9 mouse cellular contexts compared by ENCODE assay signal in the genomic region with DNA sequence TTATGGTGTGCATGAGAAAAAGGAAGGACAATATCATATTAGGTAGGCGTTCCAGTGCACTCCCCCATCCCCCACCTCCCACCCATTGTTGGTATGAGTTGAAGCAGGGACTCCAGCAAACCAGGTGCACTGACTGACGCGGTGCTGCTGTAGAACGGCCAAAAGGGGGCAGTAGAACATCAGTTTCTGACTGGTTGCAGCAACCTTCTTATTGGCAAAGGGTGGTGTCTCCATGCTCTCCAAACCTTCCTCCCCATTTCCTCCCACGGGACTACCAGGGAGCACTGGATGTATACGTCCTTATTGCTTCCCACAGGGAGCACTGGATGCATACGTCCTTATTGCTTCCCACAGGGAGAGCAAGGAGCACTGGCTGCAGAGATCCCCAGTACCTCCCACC. TPM values are rescaled to one million over a fixed set of nuclear protein-coding genes. Genes with fewer than 3 reads are reported as not detected.
DNase-seq lines count a peak whose midpoint lies in the region; ATAC-seq lines count a peak whose summit lies in the region.
"Not testable (repeated sequence)": the region's sequence is repeated elsewhere in the genome, so short reads cannot be mapped to it uniquely, and the experiment has no call there.
"Had no signal": no experiment of that assay in that cellular context is flagged by ENCODE, and none has a peak within 500 bp of the region (broad histone marks: within the 10 kb centered on the region; RNA-seq: fewer than 3 reads in every experiment).

No protein-coding gene starts in this region.

- not testable (repeated sequence) for H3K4me1 ChIP-seq in embryonic facial prominence, embryonic 14.5 days (ENCODE audit: control insufficient read depth, insufficient read depth, low read length)

- H3K36me3 ChIP-seq in embryonic facial prominence, embryonic 14.5 days (ENCODE audit: control insufficient read depth, insufficient read depth, low read length): not testable (repeated sequence)

- ATAC-seq in embryonic facial prominence, embryonic 14.5 days (ENCODE audit: low read depth): not testable (repeated sequence)

- H3K9me3 ChIP-seq in embryonic facial prominence, embryonic 14.5 days (ENCODE audit: control insufficient read depth, low read length): not testable (repeated sequence)

- DNase-seq in MEL-GATA-1-ER (ENCODE audit: extremely low read depth, low read depth): peak; percentile 53
- peak; percentile 29 for DNase-seq in c-Kit-positive CD71-positive TER-119-positive erythroid progenitor cells, embryonic 14.5 days (ENCODE audit: low spot score)
- DNase-seq in embryonic facial prominence, embryonic 14.5 days (ENCODE audit: low spot score): peak; percentile 62
- DNase-seq in heart, postnatal 14 days: peak; percentile 48 to 71
- DNase-seq in kidney, postnatal 25 days: peak; percentile 59 to 65
- DNase-seq in lung, adult 18-20 months: peak; percentile 57 to 73
- DNase-seq in ovary, adult 18-20 months (ENCODE audit: low spot score): peak; percentile 38
- peak; percentile 72 for DNase-seq in thymus, postnatal 4 days

- intact Hi-C loops in heart, postnatal 14 days (cut with DNase I): not testable (repeated sequence)

- H3K4me2 ChIP-seq in embryonic facial prominence, embryonic 14.5 days (ENCODE audit: low read depth, low read length): not testable (repeated sequence)

- not testable (repeated sequence) for H3K4me3 ChIP-seq in embryonic facial prominence, embryonic 14.5 days (ENCODE audit: low read depth, low read length)

- not testable (repeated sequence) for H3K27me3 ChIP-seq in embryonic facial prominence, embryonic 14.5 days (replicated peaks; ENCODE audit: control insufficient read depth, insufficient read depth, low read length)

- not testable (repeated sequence) for H3K9ac ChIP-seq in embryonic facial prominence, embryonic 14.5 days (ENCODE audit: low read depth, low read length)

- WGBS in embryonic facial prominence, embryonic 14.5 days: 3% methylated on average over 6 of the region's 7 CpGs

- H3K27ac ChIP-seq in embryonic facial prominence, embryonic 14.5 days (replicated peaks; ENCODE audit: low read depth, low read length): not testable (repeated sequence)

RNA-seq across cellular contexts. Expression of gene Spr, which starts 3.4 kb away (rescaled TPM):
- polyA plus RNA-seq in embryonic facial prominence, embryonic 14.5 days (2014; fragmentation: Nextera tagmentation; extraction: Ambion mirVana): 54.5 and 59.2 TPM in 2 replicates
- 10 to 100 TPM; 57.3 to 58.7 TPM for total RNA-seq in heart, postnatal 14 days (2021)

RNA-seq across cellular contexts. Expression of gene Emx1, which starts 46.2 kb away (rescaled TPM):
- 0.11 TPM in 1 of 2 replicates, not detected in the other for polyA plus RNA-seq in embryonic facial prominence, embryonic 14.5 days (2014; fragmentation: Nextera tagmentation; extraction: Ambion mirVana)
- total RNA-seq in heart, postnatal 14 days (2021): not detected
- polyA plus RNA-seq: heart, embryonic 16.5 days had no signal
